Mouse (Mus musculus): ENCODE measurements at regions not wholly inside any gene's neighbourhood (a gene's known extent, or its start where the extent isn't known, plus 50 kb on each side); places are given as distances from the start of the nearest gene placed in this dataset.

DNA sequence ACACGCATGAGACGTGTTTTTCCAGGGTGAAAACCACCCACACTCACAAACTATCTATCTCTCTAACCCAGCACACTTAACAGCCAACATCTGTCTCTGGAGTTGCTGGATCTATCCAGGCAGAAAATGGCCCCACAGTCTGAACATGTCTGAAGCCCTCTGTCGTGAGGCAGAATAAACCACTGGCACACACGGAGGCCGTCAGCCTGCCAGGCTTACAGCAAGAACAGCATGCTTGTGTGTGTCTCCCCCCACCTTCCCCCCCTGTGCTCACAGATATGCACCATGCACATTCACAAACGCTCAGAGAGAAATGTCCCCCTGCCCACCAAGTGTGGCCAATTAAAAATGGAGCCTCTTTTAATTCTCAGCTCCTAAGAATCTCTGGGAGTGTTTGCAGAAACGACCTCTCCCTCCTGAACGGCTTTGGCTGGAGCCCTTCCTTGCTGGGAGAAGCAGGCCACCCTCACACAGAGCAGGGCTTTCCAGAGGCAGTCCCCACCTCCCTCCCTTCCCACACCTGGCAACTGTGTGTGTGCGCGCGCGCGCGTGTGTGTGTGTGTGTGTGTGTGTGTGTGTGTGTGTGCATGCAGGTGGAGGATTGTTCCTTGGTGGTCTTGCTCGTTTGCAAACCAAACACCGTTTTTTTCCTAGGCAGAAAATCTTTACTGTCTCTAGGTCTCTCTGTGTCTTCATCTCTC, 88.7 kb downstream of the Edn3 start:
- no peak for DNase-seq

GRCm38 (mm10) chr2:174850860-174851259, 90.4 kb downstream of the Edn3 start:
- no peak for DNase-seq

DNA sequence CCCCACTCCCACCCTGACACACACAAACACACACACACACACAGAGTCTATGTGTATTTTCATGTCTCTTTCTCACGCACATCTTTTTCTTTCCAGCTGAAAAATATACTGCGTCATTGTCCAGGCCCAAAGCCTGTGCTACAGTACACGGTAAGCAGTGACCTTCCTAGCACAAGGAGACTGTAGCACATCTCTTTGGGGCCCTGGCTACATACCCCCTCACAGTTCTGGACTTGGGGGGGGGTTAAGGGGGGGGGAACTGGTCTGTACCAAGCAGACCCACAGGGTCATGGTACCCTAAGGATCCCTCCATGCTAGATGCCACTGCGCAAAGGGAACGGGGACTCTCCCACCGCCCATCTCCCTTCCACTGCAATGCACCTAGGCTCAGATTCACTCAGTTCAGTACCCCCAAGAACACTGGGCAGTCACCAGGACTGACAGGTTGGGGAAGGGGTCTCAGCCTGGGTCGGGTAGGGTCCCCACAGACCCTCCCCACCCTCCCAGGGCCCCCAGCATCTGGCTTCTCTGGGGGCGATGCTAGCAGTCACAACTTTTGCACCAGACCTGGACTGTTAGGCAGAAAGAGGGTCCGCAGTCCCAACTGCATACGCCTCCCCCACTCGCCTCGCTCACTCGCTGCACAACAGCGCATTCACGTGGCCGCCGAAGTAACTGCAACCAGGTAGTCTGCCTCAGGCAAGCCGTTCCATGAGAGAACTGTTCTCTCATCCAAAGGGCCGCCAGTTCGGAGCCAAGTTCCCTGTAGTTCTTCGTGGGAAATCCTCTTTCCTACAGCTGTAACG, 91.3 kb downstream of the Edn3 start:
- DNase-seq = peak; percentile 9

- no peak for DNase-seq
Observed at GRCm38 (mm10) chr2:174853786-174854185, 93.4 kb downstream of the Edn3 start.

- DNase-seq = no peak
Observed at GRCm38 (mm10) chr2:174855548-174855947, 95.1 kb downstream of the Edn3 start.

DNA sequence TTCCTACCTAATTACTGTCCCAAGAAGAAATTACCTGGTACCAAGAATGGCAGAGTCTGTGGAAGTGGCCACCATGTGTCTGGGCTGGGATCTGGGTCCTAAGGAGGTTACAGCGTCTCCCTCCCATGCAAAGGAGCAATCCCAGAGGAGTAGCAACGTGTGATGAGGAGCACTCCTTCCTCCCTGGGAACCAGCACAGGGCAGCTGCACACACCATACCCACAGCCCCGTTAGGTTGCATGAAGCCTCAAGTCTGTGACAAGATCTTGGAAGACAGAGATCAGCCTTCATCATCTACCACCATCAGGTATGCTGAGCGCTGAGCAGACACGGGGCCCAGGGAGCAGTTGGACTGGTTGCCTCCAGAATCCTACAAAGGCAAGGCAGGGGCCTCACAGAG, 95.7 kb downstream of the Edn3 start:
- no peak for DNase-seq

DNA sequence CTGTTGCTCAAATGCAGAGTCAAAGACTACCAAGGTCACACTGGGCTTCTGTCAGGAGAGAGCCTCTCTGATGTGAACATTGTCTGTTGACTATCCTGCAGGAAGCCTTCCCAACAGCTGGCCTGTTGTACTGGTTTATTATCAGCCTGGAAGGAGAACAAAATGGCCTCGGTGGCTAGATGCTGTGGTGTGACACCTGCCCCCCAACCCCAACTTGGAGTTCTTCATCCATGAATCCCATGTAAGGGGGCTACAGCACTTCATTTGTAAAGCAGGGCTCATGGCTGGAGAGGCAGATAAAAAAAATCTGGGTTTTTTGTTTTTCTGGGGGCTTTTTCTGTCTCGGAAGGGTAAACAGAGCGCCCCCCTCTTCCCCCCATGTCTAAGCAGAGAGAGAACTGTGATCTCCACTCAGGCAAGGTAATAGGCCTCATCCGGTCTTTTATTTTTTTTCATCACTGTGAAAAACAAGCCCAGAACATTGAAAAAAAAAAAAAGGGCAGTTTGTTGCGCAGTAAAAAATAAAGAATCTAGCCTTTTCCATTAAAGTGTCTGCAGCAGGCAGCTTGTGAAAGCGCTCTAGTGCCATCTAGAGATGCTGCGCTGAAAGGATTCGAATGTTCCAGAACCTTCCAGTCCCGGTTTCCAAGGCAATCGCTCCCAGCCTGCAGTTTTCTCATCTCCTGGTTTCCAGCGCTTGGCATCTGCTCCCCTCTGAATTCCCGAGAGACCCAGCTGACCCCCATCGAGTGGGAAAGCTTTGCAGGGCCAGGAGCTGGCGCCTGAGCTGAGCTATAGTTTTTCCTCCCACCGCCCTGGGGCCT, 97.8 kb downstream of the Edn3 start:
- DNase-seq = peak; percentile 52

- DNase-seq = no peak
Observed at GRCm38 (mm10) chr2:174858835-174859215, 98.4 kb downstream of the Edn3 start.

- no peak for DNase-seq
Observed at GRCm38 (mm10) chr2:174859533-174859932, 99.1 kb downstream of the Edn3 start.

- DNase-seq = no peak
Observed at GRCm38 (mm10) chr2:174864657-174865056, 104.2 kb downstream of the Edn3 start.

- no peak for DNase-seq
Observed at GRCm38 (mm10) chr2:174866546-174866945, 106.1 kb downstream of the Edn3 start.

- no peak for DNase-seq
Observed at GRCm38 (mm10) chr2:174867397-174867796, 107.0 kb downstream of the Edn3 start.

- DNase-seq = no peak
Observed at GRCm38 (mm10) chr2:174868186-174868585, 107.8 kb downstream of the Edn3 start.

GRCm38 (mm10) chr2:174868743-174869369, 108.4 kb downstream of the Edn3 start:
- DNase-seq = no peak

- no peak for DNase-seq
Observed at GRCm38 (mm10) chr2:174870284-174870683, 109.9 kb downstream of the Edn3 start.

DNA sequence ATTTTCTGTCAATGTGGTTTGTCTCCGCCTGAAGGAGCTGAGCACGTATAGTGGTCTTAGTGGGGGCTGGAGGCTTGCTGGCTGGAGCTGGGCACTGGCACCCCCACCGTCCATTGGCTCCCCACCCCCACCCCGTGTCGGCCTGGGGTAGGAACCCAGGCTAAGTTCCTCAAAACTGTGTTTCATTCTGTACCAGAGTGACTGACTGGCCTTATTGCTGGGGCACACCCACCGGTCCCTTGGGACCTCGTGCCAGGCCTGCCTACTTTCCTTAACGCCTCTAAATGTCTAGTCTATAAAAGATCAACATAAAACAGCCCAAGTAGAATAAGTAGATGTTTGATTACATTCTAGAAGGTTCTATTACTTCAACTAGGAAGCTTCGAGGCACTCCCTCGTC, 110.8 kb downstream of the Edn3 start:
- DNase-seq = no peak

DNA sequence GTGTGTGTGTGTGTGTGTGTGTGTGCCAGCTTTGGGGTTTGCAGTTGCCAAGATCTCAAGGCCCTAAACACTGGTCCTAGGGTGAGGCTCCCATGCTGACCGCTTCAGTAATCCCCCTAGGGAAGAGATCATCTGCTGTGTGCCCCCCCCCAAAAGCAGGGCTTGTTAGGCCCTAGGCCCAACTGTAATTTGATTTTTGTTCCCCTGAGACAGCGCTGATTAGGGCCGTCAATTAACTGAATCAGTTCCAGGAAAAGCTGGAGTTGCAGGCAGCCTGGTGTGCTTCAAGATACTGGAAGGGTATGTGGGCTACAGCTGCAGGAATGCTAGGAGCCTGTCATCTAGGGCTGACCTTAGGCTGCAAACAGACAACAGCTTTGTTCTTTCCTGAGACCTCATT, 111.4 kb downstream of the Edn3 start:
- DNase-seq = no peak

DNA sequence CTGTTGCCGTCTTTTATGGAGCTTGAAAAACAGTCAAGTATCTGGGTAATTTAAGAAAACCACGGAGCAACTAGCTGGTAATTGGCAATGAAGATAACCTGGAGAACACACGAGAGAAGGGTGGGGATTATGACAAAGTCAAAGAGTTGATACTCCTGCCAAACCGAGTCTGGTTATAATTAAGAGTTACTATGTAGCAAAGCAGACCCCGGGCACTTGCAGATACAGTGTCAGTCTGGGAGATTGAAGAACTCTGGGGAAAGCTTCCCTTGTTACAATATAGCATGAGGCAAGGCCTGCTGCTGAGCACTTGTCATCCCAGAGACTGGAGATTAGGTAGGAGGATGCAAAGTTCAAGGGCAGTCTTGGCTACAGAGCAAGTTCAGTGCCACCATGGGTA, 116.5 kb downstream of the Edn3 start:
- DNase-seq = no peak

DNA sequence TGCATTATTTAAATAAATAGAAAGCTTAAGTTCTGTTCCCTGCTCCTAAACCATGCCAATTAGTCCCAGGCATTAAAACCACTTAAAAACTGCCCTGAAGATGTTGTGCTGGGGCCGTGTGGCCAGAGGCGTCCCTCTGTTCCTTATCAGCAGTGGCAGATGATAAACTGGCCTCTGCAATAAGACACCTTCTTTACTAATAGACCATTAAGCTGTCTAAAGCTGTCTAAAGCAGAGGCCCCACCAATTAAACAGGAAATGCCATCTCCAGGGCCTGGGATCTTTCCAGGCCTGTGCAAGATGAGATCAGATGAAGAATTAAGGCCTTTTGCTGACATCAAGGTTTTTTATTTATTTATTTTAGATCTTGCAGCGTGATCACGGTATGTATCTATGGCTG, 118.6 kb downstream of the Edn3 start:
- no peak for DNase-seq

DNA sequence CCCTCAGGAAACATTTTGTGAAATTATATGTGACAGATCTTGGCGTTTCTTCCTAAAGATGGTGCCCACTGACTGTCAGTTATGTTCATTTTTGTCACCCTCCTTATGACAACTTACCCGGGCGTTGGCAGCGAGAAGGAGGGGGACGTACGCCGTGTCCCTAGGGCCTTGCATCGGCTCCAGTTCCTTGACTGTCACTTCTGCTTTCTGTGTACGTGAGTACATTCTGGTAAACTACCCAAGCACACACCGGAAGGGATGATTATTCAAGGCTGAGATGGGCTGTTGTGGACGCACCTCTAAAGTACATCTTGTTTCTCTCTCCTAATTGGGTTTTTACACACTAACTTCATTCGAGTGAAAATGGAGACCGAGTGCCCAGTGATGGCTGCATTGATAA, 120.2 kb downstream of the Edn3 start:
- DNase-seq = no peak

DNA sequence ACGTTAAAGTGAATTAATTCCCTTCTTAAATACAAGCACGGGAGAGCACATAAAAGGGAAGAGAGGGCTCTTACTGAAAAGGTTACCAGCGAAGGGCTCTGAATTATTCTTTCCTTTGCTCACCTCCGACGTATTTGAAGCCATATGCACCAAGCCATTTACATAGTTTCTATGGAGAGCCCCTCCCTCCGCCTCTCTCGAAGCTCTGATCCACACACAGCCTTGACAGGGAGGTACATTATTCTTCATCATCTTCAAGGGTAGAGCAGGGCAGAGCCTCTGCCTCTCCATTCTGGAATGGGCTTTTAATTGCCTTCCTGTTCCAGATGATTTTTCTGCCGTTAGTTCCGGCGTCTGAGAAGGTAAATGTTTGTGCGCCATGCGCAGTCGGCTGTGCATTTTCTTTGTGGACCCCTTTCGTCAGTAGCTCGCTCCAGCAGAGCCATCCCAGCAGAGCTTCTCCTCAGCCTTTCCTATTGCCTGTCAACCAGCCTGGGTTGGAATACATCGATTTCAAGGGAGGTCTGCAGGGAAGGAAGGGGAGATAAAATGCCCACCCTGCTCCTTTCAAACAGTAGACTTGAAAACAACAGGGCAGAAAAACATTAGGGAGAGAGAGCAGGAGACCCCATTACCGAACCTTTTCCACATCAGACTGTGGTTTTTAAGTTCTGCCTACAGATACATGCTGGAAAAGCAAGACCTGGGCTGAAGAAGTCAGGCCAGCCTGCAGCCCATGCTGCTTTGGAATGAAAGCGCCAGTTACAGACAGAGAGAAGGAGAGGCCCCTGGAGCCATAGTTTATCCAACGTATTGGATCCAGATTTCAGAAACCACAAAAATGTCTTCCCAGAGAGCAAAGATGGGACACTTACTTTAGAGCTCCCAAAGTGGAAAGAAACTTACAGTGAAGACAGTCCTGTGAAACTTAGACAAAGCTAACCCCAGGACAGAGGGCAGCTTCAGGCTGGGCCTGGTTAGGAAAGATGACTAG, 124.1 kb downstream of the Edn3 start:
- no peak for DNase-seq

DNA sequence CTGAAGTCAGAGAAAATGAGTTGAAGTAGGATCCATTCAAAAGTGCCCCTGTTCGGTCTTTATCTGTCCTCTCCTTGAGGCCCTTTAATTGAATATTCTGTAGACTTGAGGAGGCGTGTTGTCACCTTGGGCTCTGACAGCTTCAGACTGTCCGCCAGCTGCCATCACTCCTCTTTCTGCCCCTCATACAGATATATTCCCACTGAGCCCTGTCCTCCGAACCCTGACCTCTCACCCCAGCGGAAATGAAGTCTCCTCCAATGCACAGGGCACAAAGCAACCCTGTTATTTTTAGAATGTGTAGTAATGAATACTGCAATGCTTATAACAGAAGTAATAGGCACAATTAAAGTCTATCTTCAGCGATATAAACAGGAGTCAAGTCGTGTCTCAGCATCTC, 117.4 kb upstream of the Gm14444 start:
- DNase-seq = no peak

Data from cerebellum, adult 11-12 months (tissue).